Mouse (Mus musculus) cerebellum, postnatal 14 days (tissue): ENCODE results near the gene Rfx2.

ENCODE experiments used
- DNase-seq, 2 experiments: peaks; one replicate each; pipeline ENCODE4 v3.0.0; 2021; ENCODE audit warnings: mixed read lengths in 2 of 2

Rfx2 gene

DNA sequence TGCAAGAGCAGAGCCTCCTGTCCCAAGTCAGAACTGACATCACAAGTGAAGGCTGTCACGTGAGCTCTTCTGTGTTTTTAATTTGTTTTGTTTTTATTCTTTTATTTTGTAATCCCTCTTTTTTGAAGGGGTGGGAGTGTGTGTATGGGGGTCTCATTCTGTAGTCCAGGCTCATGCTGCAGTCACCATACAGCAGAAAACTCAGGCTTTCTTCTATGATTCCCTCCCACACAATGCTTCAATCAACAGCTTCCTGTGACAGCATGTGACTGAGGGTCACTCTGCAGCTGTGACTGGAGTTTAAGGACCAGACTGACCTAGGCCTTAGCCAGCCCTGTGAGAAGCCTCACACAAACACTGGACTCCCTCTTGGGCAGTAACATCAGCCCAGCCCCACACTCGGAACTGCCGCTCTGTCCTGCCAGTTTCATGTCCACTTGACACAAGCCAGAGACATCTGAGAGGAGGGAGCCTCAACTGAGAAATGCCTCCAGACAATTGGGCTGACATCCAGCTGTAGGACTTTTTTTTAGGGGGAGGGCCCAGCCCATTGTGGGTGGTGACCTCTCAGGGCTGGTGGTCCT is 51.9 kb downstream of the Rfx2 start:
- no peak for DNase-seq

DNA sequence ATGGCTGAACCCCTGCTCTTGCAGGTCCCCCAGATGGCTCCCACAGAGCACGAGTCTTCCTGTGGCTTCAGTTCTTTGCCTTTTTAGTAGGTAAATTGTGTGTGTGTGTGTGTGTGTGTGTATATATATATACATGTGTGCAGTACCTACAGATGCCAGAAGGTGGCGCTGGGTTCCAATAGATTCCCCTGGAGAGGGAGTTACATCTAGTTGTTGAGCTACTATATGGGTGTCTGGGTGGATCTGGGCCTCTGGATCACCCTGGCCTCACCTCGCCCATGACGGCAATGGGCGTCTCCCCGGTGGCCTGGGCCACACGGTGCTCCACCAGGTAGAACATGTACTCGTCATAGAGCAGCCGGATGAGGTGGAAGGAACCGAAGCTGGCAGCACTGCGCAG is 53.2 kb downstream of the Rfx2 start:
- no peak for DNase-seq

- no peak for DNase-seq
Measured at GRCm38 (mm10) chr17:56769950-56770349, 60.9 kb downstream of the Rfx2 start, which contains the start of gene Prr22. Prr22 (plus strand) TSS chr17:56770250.

GRCm38 (mm10) chr17:56768941-56769340 is 61.9 kb downstream of the Rfx2 start:
- no peak for DNase-seq

- no peak for DNase-seq
Measured at GRCm38 (mm10) chr17:56767531-56768135, 63.2 kb downstream of the Rfx2 start.

- DNase-seq = no peak
Measured at GRCm38 (mm10) chr17:56766631-56767405, 64.0 kb downstream of the Rfx2 start.

DNA sequence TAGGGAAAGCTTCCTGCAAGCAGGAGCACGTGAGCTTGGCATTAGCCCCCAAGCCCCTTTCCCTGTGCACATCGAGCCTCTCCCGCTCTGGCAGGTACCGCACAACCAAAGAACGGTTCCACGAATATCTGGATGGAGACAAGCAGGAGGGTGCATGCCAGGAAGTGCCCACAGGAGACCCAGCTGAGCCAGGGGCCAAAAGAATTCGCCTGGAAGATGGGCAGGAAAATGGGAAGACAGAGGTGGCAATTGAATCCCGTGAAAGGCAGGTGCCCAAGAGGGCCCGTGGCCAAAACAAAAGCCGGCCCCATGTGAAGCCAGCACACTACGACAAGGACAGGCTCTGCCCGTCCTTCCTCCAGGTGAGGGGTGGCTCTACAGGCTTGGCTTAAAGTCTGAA is 65.4 kb downstream of the Rfx2 start:
- DNase-seq = no peak

- DNase-seq = peak; percentile 89 to 92
Measured at GRCm38 (mm10) chr17:56764474-56765354, 66.1 kb downstream of the Rfx2 start, which contains the start of gene Dus3l. Dus3l (plus strand) TSS chr17:56764757.

DNA sequence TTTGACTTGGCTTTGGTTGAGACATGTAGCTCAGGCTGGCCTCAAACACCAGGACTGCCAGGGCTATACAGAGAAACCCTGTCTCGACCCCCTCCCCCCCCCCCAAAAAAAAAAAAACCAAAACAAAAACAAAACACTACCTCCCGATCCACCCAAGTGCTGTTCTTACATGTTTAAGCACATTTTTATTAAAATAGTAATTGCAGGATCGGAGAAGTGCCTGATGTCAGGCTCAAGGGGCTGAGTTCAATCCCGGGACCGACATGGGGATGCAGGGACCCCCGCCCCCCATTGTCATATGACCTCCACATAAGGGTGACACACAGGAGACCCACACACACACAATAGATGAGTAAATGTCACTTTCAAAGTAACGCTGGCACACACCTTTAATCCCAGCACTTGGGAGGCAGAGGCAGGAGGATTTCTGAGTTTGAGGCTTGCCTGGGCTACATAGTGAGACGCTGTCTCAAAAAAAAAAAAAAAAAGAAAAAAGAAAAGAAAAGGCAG is 67.0 kb downstream of the Rfx2 start:
- peak in 1 of 2 experiments; percentile 31 for DNase-seq

DNA sequence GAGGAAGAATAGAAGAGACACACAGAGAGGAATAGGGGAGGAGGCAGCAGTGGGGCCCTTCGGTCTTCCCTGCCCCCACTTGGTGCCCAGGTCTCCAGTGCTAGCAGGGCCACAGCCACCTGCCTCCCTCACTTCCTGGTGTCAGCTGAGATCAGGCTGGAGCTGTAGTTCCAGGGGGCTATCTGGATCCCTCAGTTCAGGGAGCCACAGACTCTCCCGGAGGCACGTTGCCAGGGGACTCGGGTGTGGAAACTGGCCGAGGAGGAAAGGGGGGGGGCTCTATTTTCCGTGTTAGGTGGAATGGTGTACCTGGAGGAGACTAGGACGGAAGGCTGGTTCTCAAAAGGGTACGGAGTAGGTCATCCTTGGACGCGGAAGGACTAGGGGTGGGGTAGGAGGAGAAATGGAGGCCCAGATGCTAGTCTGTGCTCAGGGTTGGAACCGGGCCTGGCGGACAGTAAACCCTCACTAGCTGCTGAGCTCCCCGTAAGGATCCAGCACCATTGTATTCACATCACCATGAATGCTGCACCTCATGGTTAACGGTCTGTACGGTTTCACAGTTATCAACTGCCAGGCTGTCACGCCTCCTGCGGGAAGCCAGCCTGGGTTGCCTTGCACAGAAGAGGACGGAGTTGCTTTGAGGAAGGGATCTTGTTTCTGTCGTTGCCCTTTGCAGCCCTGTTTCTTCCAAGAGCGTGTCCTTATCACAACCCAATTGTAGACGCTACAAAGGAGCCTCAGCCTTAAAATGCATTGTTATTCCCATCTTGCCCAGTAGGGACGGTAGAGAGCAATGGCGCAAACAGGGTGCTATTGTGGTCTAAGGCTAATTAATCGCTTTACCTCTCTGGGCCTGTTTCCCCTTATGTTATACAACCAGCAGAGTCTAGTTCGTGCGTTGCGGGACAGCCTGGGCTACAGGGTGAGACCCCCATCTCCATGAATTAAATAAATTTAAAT is 67.8 kb downstream of the Rfx2 start:
- DNase-seq = peak; percentile 82 to 84

DNA sequence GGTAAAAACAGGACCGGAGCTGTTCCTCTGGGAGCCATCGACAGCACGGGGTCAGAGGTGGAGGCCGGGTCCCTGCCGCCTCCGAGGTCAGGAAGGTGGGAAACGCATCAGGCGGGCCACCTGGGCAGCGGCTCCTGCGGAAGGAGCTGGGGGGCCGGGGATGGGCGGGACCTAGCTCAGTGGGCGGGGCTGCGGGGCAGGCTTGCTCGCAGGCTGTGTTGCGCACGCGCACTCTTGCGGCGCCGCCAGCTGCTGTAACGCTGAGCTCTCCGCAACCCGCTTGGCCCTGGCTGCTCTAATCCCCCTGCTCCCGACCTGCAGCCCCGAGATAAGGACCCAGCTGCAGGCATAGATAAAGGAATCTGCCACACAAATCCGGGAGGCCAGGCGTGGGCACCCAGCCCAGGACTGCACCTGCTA is 68.8 kb downstream of the Rfx2 start:
- peak; percentile 92 to 93 for DNase-seq

DNA sequence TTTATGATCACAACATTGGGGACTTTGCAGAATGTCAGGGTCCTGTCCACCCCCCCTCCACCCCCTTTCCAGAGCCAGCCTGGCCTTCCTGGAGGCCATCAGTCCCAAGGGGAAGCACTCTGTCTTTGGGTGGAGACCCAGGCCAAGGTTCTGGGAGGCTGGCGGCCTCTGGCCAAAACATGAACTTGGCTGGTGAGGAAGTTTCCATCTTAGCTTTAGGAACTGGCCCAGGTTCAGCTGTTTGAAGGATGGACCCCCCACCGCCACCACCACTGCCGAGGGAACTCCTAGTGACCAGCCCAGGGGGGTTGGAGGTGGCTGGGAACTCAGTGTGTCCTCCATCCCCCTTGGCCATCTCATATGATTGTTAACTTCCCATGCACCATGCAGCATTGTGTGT is 69.7 kb downstream of the Rfx2 start:
- peak in 1 of 2 experiments; percentile 39 for DNase-seq

DNA sequence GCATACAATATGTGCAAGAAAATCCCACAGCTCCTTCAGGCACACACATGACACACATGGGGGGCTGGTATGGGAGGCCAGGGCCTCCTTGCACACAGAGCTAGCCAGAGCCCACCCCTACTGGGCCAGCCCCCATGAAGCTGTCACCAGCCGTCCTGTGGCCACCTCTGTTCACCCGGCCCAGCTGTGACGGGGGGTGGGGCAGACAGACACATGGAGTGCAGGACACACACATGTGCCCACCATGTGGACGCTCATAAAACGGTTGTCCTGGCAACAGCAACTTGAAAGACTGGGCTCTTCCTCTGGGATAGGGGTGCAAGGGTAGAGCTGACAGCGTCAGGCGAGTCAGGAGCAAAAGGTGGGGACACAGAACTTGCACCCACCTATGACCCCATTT is 71.6 kb downstream of the Rfx2 start:
- DNase-seq = no peak

- peak; percentile 65 to 87 for DNase-seq
Measured at GRCm38 (mm10) chr17:56758132-56758531, 72.7 kb downstream of the Rfx2 start.

DNA sequence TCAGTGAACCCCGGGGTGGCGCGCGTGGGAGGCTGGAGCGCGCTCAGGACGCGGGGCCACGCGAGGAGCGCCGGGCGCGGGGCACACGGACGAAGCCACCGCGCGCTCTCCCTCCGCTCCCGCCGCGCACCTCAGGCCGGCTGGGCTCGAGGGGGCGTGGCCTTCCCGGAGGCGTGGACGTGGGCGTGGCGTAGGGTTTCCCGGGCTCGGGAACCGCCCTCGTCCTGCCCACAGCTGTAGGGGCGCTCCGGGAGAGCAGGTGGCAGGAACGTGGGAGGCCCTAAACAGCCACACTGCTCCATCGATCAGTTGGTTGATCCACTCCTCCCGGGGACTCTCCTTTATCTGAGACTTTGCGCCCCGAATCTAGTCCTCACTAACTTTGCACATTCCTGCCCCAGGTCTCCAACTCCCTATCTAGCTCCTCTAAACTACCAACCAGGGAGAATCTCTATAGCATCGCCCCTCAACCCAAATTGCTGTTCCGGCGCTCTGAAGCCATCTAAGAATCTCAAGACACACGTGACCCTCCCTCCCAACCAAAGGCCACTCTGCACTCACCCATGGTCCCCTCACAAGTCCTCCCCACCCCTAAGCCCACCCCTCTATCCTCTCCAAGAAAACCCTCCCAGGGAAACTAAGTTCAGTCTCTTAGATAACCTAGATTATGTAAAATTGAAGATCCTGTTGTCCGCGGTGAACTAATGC is 73.2 kb downstream of the Rfx2 start, which contains the start of gene Nrtn:
Gene Nrtn, minus strand, starts transcription at position 115 of the 708 bp plus-strand sequence.
- peak; percentile 49 to 58 for DNase-seq

DNA sequence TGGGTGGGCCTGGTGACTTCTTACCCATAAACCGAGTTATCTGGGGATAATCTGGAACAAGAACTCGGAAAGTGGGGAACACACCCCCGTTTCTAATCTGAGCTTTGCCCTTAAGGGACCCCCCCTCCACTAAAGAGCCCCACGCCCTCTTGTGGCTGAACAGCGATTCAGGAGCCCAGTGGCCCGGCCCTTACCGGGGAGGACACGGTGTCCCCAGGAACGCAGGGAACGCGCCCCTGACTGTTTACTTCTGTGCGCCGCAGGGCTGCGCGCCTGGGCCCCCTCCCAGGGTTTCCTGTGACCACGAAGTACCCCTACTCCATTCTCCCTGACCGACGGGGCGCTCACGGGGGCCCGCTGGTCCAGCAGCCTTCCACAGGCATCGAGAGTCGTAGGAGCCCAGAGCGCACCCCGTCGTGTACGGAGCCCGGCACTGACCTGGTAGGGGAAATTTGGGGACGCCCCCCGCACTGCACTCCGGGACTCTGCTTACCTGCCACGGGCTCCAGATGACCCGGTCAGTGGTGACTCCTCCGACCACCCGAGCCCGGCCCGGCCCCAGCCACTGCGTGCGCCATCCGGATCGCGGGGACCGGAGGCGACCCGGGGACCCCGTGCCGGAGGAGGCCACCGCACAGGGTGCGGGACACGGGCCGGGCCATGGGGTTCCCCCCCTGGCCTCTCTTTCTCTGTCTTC is 74.0 kb downstream of the Rfx2 start:
- DNase-seq = peak in 1 of 2 experiments; percentile 26

- peak in 1 of 2 experiments; percentile 18 for DNase-seq
Measured at GRCm38 (mm10) chr17:56754271-56755185, 76.3 kb downstream of the Rfx2 start.

GRCm38 (mm10) chr17:56753452-56753851 is 77.4 kb downstream of the Rfx2 start:
- no peak for DNase-seq
